Mouse (Mus musculus): Measurements from ENCODE around the gene Scml4. TPM values are rescaled to one million over a fixed set of nuclear protein-coding genes. Genes with fewer than 3 reads are reported as not detected.
A peak's percentile ranks its signal among the peaks of the same experiment; 100 is the strongest.

The Scml4 gene
- polyA plus RNA-seq, 1 experiment from 2014 or later: 1.3 TPM

GRCm38 (mm10) chr10:43003466-43003757 lies 143.2 kb downstream of the Scml4 start:
- H3K27ac ChIP-seq: no peak overlapping the region
- ATAC-seq (ENCODE audit: low FRiP score, low read depth): no peak
- peaks cover 35% of the 10 kb centered on the region for H3K4me1 ChIP-seq
- H3K36me3 ChIP-seq: no peaks in the 10 kb centered on the region
- H3K4me3 ChIP-seq: 0 out of 2 replicates have a peak overlapping the region, but pooled peaks have one; percentile 36
- H3K9ac ChIP-seq: no peak overlapping the region
- no peaks in the 10 kb centered on the region for H3K9me3 ChIP-seq
- H3K4me2 ChIP-seq (replicated peaks): peak overlapping the region; percentile 71
- H3K27me3 ChIP-seq: 0 out of 2 replicates have a peak, but pooled peaks cover 3% of the 10 kb centered on the region
- 9% methylated on average over 5 of the region's 5 CpGs for WGBS

DNA sequence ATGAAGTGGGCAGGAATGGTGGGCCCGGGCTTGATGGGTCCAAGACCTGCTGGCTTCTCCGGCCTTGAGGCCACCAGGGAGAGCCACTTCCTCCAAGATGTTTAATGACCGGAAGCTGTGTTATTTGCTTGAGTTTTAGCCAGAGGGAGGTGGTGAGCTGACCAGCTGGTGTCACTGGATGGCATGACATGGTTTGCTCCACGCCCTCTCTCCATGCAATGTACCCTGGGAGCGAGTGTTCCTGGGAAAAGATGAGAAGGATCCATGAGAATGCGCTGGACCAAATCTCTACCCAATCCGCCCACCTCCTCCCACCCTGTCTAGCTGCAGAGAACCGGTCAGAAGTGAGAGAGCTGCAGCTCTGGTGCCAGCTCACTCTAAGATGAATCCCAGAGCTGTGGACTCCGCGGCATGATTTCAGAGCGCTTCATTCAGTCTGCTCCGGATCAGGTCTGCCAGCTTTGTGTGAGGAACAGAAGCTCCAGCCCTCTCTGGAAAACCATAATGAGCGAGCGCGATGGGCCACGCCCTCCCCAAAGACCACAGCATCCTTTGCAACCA lies 144.1 kb downstream of the Scml4 start:
- H3K4me1 ChIP-seq: peaks cover 35% of the 10 kb centered on the region
- no peaks in the 10 kb centered on the region for H3K9me3 ChIP-seq
- no peak overlapping the region for H3K4me3 ChIP-seq
- H3K4me2 ChIP-seq (replicated peaks): no peak overlapping the region
- H3K27ac ChIP-seq: no peak overlapping the region
- ATAC-seq (ENCODE audit: low FRiP score, low read depth): no peak
- H3K9ac ChIP-seq: no peak overlapping the region
- WGBS: 87% methylated on average over 16 of the region's 16 CpGs
- H3K27me3 ChIP-seq: 0 out of 2 replicates have a peak, but pooled peaks cover 3% of the 10 kb centered on the region
- H3K36me3 ChIP-seq: no peaks in the 10 kb centered on the region

DNA sequence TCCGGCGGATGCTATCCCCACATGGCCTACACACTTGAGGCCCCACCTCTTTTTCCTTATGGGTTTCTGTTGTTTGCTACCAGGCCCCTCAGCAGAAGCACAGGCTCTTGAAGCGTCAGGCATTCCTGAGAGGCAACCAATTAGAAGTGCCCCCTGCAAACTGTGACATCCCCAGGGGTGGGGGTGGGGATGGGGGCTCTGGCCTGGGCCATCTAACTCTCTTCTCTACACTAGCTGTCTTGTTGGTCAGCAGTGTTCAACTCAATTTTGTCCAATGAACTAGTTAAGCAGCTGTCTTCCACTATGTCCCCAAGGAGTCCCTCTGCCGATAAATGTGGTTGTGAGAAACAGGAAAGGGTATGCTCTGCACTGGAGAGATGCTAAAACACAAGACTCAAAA lies 144.9 kb downstream of the Scml4 start:
- no peak overlapping the region for H3K9ac ChIP-seq
- H3K27ac ChIP-seq: no peak overlapping the region
- H3K4me2 ChIP-seq (replicated peaks): no peak overlapping the region
- no peaks in the 10 kb centered on the region for H3K36me3 ChIP-seq
- no peak for ATAC-seq (ENCODE audit: low FRiP score, low read depth)
- H3K27me3 ChIP-seq: 0 out of 2 replicates have a peak, but pooled peaks cover 3% of the 10 kb centered on the region
- no peak overlapping the region for H3K4me3 ChIP-seq
- 77% methylated on average over 4 of the region's 4 CpGs for WGBS
- peaks cover 35% of the 10 kb centered on the region for H3K4me1 ChIP-seq
- no peaks in the 10 kb centered on the region for H3K9me3 ChIP-seq

DNA sequence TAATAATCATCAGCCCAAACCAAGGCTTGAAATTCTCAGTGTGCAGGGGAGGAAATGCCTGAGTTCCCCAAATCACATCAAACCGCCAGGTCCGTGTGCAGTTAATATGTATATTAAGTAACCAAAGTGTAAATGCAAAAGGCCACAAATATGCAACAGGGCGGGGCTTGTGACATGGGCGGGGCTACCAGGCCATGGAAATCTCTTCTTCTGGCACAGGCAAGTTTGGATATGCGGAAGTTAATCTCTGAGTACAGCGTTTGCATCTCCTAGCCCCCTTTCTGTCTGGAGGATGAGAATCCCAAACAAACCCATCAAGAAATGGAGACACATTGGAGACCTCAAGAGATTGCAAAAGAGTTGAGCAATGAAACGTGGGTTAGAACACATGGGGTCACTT lies 145.5 kb downstream of the Scml4 start:
- Histone ChIP-seq H3K36me3 (no peaks in the 10 kb centered on the region), H3K27me3 (peaks cover 8% of the 10 kb centered on the region; the same call in 1 of the 2 replicates), H3K27ac (no peak overlapping the region), H3K4me2 (replicated peaks) (no peak overlapping the region), H3K9ac (no peak overlapping the region), H3K9me3 (no peaks in the 10 kb centered on the region), H3K4me1 (peaks cover 38% of the 10 kb centered on the region), H3K4me3 (no peak overlapping the region)
- no peak for ATAC-seq (ENCODE audit: low FRiP score, low read depth)
- 77% methylated on average over 7 of the region's 7 CpGs for WGBS

- H3K36me3 ChIP-seq: no peaks in the 10 kb centered on the region
- no peak overlapping the region for H3K4me3 ChIP-seq
- no peak for ATAC-seq (ENCODE audit: low FRiP score, low read depth)
- peaks cover 8% of the 10 kb centered on the region for H3K27me3 ChIP-seq
- H3K9ac ChIP-seq: no peak overlapping the region
- 85% methylated on average over 4 of the region's 4 CpGs for WGBS
- H3K9me3 ChIP-seq: no peaks in the 10 kb centered on the region
- H3K4me1 ChIP-seq: peaks cover 38% of the 10 kb centered on the region
- H3K4me2 ChIP-seq (replicated peaks): no peak overlapping the region
- H3K27ac ChIP-seq: no peak overlapping the region
Measured at GRCm38 (mm10) chr10:43006534-43006933, 146.4 kb downstream of the Scml4 start.

DNA sequence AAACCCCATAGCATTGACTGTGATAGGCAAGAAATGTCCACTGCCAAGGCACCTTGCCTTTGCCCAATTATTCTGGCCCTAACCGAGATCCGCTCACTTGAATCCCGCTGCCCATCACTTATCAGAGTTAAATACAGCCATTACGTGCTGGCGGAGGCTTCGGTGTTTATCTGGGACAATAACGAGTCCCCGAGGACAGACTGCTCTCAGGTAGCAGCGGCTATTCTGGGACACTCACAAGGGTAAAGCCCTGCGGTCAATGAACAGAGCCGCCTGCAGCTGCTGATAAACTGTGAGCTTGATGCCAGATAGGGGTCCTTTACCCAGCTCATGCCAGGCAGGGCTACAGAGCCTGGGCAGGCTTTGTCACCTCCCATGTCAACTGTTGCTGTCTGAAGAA lies 147.9 kb downstream of the Scml4 start:
- no peak overlapping the region for H3K4me2 ChIP-seq (replicated peaks)
- H3K4me1 ChIP-seq: peaks cover 29% of the 10 kb centered on the region
- peaks cover 16% of the 10 kb centered on the region for H3K27me3 ChIP-seq
- WGBS: 71% methylated on average over 11 of the region's 11 CpGs
- H3K9me3 ChIP-seq: no peaks in the 10 kb centered on the region
- ATAC-seq (ENCODE audit: low FRiP score, low read depth): no peak
- no peak overlapping the region for H3K9ac ChIP-seq
- no peaks in the 10 kb centered on the region for H3K36me3 ChIP-seq
- no peak overlapping the region for H3K4me3 ChIP-seq
- H3K27ac ChIP-seq: no peak overlapping the region

Other genes with a start within 250 kb of the Scml4 start
- gene Sec63, start 98.9 kb upstream of the Scml4 start, polyA plus RNA-seq (2015; fragmentation: Nextera tagmentation; extraction: Ambion mirVana): 26.1 and 28.7 TPM in 2 replicates

All from limb, embryonic 13.5 days (tissue).